Mouse (Mus musculus): ENCODE results near the gene Mpv17. TPM values are rescaled to one million over a fixed set of nuclear protein-coding genes. Genes with fewer than 3 reads are reported as not detected.

Gene Mpv17
- polyA plus RNA-seq, 1 experiment from 2014 or later = 56.6 TPM

DNA sequence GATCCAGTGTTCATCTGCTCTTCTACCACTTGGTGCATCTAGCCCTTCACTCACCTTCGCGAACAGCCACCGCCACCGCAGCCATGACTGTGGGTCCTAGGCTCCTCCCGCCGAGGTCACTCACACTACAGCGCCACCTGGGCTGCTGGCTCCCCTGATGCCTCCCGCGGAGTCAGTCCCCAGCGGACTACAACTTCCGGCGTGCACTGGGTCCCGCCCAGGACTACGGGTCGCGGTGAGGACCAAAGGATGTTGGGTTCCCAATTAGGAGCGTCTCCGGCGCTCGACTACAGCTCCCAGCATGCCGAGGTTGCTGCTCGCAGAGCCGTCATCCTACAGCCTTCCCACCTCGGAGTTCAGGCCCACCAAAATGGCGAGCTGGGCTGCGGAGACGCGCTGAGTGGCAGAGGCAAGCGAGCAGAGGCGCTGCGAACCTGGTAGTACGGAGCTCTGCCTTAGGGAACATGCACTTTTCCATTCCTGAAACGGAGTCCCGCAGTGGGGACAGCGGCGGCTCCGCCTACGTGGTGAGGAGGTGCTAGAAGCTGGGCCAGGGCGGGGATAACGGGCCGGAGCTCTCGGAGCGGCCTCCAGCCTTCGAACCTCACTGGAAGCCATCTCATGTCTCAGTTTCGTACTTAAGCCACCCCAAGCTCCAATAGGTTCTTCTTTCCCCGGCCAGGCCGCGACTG, 39.0 kb upstream of the Mpv17 start, which contains the start of the genes Snx17 and Eif2b4:
Gene Snx17, plus strand, starts transcription at position 289 of the 692 bp plus-strand sequence.
Gene Eif2b4, minus strand, starts transcription at position 492 of the 692 bp plus-strand sequence.
- Histone ChIP-seq H3K4me3 (ENCODE audit: low read depth, low read length) (peak within 1 kb of the TSS; percentile 90), H3K4me1 (ENCODE audit: control insufficient read depth, insufficient read depth, low read length) (peaks cover 14% of the 10 kb centered on the region), H3K36me3 (ENCODE audit: control insufficient read depth, insufficient read depth, low read length) (peaks cover 35% of the 10 kb centered on the region), H3K9ac (ENCODE audit: low read length) (peak within 1 kb of the TSS; percentile 91), H3K27ac (replicated peaks; ENCODE audit: low read depth, low read length) (peak within 1 kb of the TSS; percentile 56), H3K9me3 (ENCODE audit: control insufficient read depth, low read length) (no peaks in the 10 kb centered on the region; the same call in 1 of the 2 replicates), H3K4me2 (ENCODE audit: low read depth, severe bottlenecking) (peak within 1 kb of the TSS; percentile 81), H3K27me3 (ENCODE audit: control insufficient read depth, insufficient read depth, low read length) (no peaks in the 10 kb centered on the region)
- WGBS = under 1% methylated on average over 48 of the region's 48 CpGs
- DNase-seq (ENCODE audit: low spot score) (peak; percentile 100), ATAC-seq (ENCODE audit: insufficient number of reproducible peaks, low FRiP score, low TSS enrichment, low read depth) (peak; percentile 96)

DNA sequence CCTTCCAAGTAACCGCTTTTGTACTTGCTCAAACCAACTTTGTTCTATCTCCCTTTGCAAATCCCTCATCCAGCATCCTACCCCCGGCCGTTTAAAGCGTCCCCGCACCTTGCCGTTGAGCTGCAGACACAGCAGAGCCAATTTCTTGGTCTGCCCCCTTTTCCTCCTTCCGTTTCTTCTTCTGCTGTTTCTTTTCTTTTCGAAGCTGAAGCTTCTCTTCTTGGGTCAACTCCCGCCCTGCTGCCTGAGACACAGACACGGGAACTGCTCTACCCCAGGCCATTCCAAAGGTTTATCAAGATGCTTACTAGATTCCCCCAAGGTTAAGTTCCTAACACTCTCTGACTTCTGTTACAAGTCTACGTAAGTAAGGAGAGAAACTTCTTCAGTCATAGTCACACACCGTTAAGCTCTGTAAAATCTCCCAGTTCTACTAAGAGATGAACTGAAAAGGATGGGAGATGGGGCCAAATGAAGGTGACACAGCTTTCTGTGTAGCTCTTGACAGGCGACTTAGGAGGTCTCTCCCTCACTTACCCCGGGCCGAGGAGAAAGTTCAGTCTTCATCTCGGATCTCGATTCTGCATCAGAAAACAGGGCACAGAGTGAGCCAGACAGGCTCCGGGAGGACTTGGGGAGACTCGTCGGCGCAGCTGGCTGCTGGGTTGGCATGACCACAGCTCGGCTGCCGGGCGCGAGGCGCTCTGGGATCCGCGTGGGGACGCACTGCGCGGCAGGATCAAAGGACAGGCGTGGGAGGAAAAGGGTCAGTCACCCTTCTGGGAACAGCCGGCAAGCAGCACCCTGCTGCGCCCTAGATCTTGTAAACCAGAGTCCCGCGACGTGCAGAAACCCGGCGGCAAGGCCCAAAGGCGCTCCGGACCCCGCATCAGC, 38.2 kb upstream of the Mpv17 start:
- H3K27ac ChIP-seq (replicated peaks; ENCODE audit: low read depth, low read length) = no peak overlapping the region; the same call in 1 of the 2 replicates
- H3K27me3 ChIP-seq (ENCODE audit: control insufficient read depth, insufficient read depth, low read length) = no peaks in the 10 kb centered on the region
- DNase-seq (ENCODE audit: low spot score) = no peak
- no peaks in the 10 kb centered on the region; the same call in 1 of the 2 replicates for H3K9me3 ChIP-seq (ENCODE audit: control insufficient read depth, low read length)
- peaks cover 33% of the 10 kb centered on the region for H3K36me3 ChIP-seq (ENCODE audit: control insufficient read depth, insufficient read depth, low read length)
- H3K9ac ChIP-seq (ENCODE audit: low read length) = peak overlapping the region; percentile 67
- peak overlapping the region; percentile 90 for H3K4me3 ChIP-seq (ENCODE audit: low read depth, low read length)
- ATAC-seq (ENCODE audit: insufficient number of reproducible peaks, low FRiP score, low TSS enrichment, low read depth) = peak; percentile 61
- peaks cover 14% of the 10 kb centered on the region for H3K4me1 ChIP-seq (ENCODE audit: control insufficient read depth, insufficient read depth, low read length)
- WGBS = 13% methylated on average over 42 of the region's 42 CpGs
- H3K4me2 ChIP-seq (ENCODE audit: low read depth, severe bottlenecking) = peak overlapping the region; percentile 51

DNA sequence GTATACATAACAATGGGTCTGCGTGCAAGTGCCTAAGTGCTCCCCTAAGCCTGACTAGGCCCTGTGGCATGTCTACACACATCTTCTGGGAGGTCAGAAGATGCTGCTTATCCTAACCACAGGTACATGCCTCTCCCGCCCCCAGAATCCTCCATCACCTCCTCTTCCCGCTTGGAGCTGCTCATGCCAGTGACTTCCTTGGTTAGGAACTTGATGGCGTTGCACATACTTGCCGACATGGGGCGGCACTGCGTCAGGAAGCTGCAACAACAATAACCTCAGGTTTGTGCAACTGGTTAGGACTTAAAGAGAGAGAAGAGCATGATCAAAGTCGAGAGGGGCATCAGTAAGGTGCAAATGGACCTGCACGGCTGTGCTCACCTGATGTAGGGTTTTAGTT, 36.1 kb upstream of the Mpv17 start:
- Histone ChIP-seq H3K36me3 (ENCODE audit: control insufficient read depth, insufficient read depth, low read length) (peaks cover 21% of the 10 kb centered on the region), H3K27ac (replicated peaks; ENCODE audit: low read depth, low read length) (no peak overlapping the region), H3K4me2 (ENCODE audit: low read depth, severe bottlenecking) (no peak overlapping the region), H3K4me3 (ENCODE audit: low read depth, low read length) (no peak overlapping the region), H3K9ac (ENCODE audit: low read length) (no peak overlapping the region), H3K9me3 (ENCODE audit: control insufficient read depth, low read length) (no peaks in the 10 kb centered on the region), H3K4me1 (ENCODE audit: control insufficient read depth, insufficient read depth, low read length) (peaks cover 14% of the 10 kb centered on the region), H3K27me3 (ENCODE audit: control insufficient read depth, insufficient read depth, low read length) (no peaks in the 10 kb centered on the region)
- ATAC-seq (ENCODE audit: insufficient number of reproducible peaks, low FRiP score, low TSS enrichment, low read depth) (no peak), DNase-seq (ENCODE audit: low spot score) (no peak)
- 88% methylated on average over 9 of the region's 9 CpGs for WGBS

GRCm38 (mm10) chr5:31188223-31188840, 34.3 kb upstream of the Mpv17 start:
- 80% methylated on average over 4 of the region's 4 CpGs for WGBS
- no peak for ATAC-seq (ENCODE audit: insufficient number of reproducible peaks, low FRiP score, low TSS enrichment, low read depth)

DNA sequence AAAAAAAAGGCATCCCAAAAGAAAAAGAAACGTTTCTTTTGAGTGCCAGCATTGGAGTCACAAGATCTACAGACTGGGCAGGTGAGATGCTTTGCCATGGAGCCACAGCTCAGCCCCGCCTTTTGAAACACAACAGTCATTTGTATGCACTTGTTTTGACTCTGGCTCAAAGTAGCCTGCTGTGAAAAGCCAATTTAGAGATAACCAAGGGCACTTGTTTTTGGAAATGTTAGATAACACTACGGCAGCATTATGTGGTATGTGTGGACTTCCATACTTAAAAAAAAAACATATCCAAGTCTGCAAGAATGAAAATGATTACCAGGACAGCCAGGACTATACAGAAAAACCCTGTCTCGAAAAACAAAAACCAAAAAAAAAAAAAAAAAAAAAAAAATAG, 29.6 kb upstream of the Mpv17 start:
- Histone ChIP-seq H3K27ac (replicated peaks; ENCODE audit: low read depth, low read length) (no peak overlapping the region), H3K36me3 (ENCODE audit: control insufficient read depth, insufficient read depth, low read length) (peaks cover 8% of the 10 kb centered on the region), H3K4me2 (ENCODE audit: low read depth, severe bottlenecking) (no peak overlapping the region), H3K9ac (ENCODE audit: low read length) (no peak overlapping the region), H3K27me3 (ENCODE audit: control insufficient read depth, insufficient read depth, low read length) (no peaks in the 10 kb centered on the region), H3K4me3 (ENCODE audit: low read depth, low read length) (no peak overlapping the region), H3K9me3 (ENCODE audit: control insufficient read depth, low read length) (no peaks in the 10 kb centered on the region), H3K4me1 (ENCODE audit: control insufficient read depth, insufficient read depth, low read length) (no peaks in the 10 kb centered on the region)
- no peak for ATAC-seq (ENCODE audit: insufficient number of reproducible peaks, low FRiP score, low TSS enrichment, low read depth)
- no peak for DNase-seq (ENCODE audit: low spot score)
- 62% methylated on average over 4 of the region's 4 CpGs for WGBS

More at GRCm38 (mm10) chr5:31188223-31188840, 34.3 kb upstream of the Mpv17 start:
- H3K27ac ChIP-seq (replicated peaks; ENCODE audit: low read depth, low read length) = no peak overlapping the region
- H3K27me3 ChIP-seq (ENCODE audit: control insufficient read depth, insufficient read depth, low read length) = no peaks in the 10 kb centered on the region
- H3K4me3 ChIP-seq (ENCODE audit: low read depth, low read length) = no peak overlapping the region
- H3K36me3 ChIP-seq (ENCODE audit: control insufficient read depth, insufficient read depth, low read length) = peaks cover 20% of the 10 kb centered on the region
- no peaks in the 10 kb centered on the region for H3K9me3 ChIP-seq (ENCODE audit: control insufficient read depth, low read length)
- H3K9ac ChIP-seq (ENCODE audit: low read length) = no peak overlapping the region
- H3K4me2 ChIP-seq (ENCODE audit: low read depth, severe bottlenecking) = no peak overlapping the region
- peaks cover 8% of the 10 kb centered on the region; the same call in 1 of the 2 replicates for H3K4me1 ChIP-seq (ENCODE audit: control insufficient read depth, insufficient read depth, low read length)
- DNase-seq (ENCODE audit: low spot score) = no peak

GRCm38 (mm10) chr5:31181183-31181770, 27.2 kb upstream of the Mpv17 start:
- Histone ChIP-seq H3K36me3 (ENCODE audit: control insufficient read depth, insufficient read depth, low read length) (no peaks in the 10 kb centered on the region), H3K4me3 (ENCODE audit: low read depth, low read length) (no peak overlapping the region; the same call in 1 of the 2 replicates)

GRCm38 (mm10) chr5:31179766-31180630, 25.9 kb upstream of the Mpv17 start, which contains the start of the genes Gm29609 and Gtf3c2:
Gene Gm29609 (minus strand): TSS chr5:31179911.
Gene Gtf3c2 (minus strand): TSS chr5:31180144.
- Histone ChIP-seq H3K9me3 (ENCODE audit: control insufficient read depth, low read length) (no peaks in the 10 kb centered on the region), H3K36me3 (ENCODE audit: control insufficient read depth, insufficient read depth, low read length) (no peaks in the 10 kb centered on the region), H3K4me2 (ENCODE audit: low read depth, severe bottlenecking) (peak within 1 kb of the TSS; percentile 69), H3K9ac (ENCODE audit: low read length) (peak within 1 kb of the TSS; percentile 75), H3K4me1 (ENCODE audit: control insufficient read depth, insufficient read depth, low read length) (no peaks in the 10 kb centered on the region), H3K27me3 (ENCODE audit: control insufficient read depth, insufficient read depth, low read length) (no peaks in the 10 kb centered on the region), H3K27ac (replicated peaks; ENCODE audit: low read depth, low read length) (peak within 1 kb of the TSS; percentile 96), H3K4me3 (ENCODE audit: low read depth, low read length) (peak within 1 kb of the TSS; percentile 94)
- DNase-seq (ENCODE audit: low spot score) = peak; percentile 95
- under 1% methylated on average over 59 of the region's 59 CpGs for WGBS
- peak; percentile 94 for ATAC-seq (ENCODE audit: insufficient number of reproducible peaks, low FRiP score, low TSS enrichment, low read depth)

More at GRCm38 (mm10) chr5:31181183-31181770, 27.2 kb upstream of the Mpv17 start:
- Histone ChIP-seq H3K27me3 (ENCODE audit: control insufficient read depth, insufficient read depth, low read length) (no peaks in the 10 kb centered on the region), H3K27ac (replicated peaks; ENCODE audit: low read depth, low read length) (no peak overlapping the region), H3K9ac (ENCODE audit: low read length) (no peak overlapping the region), H3K4me2 (ENCODE audit: low read depth, severe bottlenecking) (no peak overlapping the region), H3K9me3 (ENCODE audit: control insufficient read depth, low read length) (no peaks in the 10 kb centered on the region), H3K4me1 (ENCODE audit: control insufficient read depth, insufficient read depth, low read length) (no peaks in the 10 kb centered on the region)
- ATAC-seq (ENCODE audit: insufficient number of reproducible peaks, low FRiP score, low TSS enrichment, low read depth) (no peak), DNase-seq (ENCODE audit: low spot score) (no peak)
- 93% methylated on average over 9 of the region's 9 CpGs for WGBS

All from limb, embryonic 11.5 days (tissue).